Mouse (Mus musculus) neural tube, postnatal 0 days (tissue): ENCODE measurements around the gene Agap1. TPM values are rescaled to one million over a fixed set of nuclear protein-coding genes. Genes with fewer than 3 reads are reported as not detected.

Experiments
- polyA plus RNA-seq: library from polyadenylated mRNA; unstranded; fragments of >200 nt; fragmentation: Nextera tagmentation; extraction: Ambion mirVana; gene quantifications from 2 replicates; pipeline ENCODE4 v1.2.1, GENCODE M21; 2015

The Agap1 gene
- polyA plus RNA-seq, result 44.5 and 47.1 TPM in 2 replicates

GRCm38 (mm10) chr1:89454196-89455123 lies at the start of gene Agap1:
Gene Agap1 (plus strand): TSS chr1:89454806.

GRCm38 (mm10) chr1:89931120-89931519 lies 476.5 kb downstream of the Agap1 start, which contains the start of gene Gbx2:
Gene Gbx2 (minus strand): TSS chr1:89931179.

